Mouse (Mus musculus): ENCODE measurements around the gene Etnppl.

GRCm38 (mm10) chr3:130615625-130616024, 1.6 kb upstream of the Etnppl start:
- TF ChIP-seq CTCF (IDR thresholded peaks at IDR 0.05; ENCODE audit: extremely low read depth, insufficient read depth, insufficient read length, insufficient replicate concordance) (no peak), POLR2A (IDR thresholded peaks at IDR 0.05; ENCODE audit: low read depth, low read length) (no peak)
